Comparison of ENCODE assay signal across 9 mouse cellular contexts in genomic region chr19:36897778-36898177, GRCm38 (mm10). TPM values are rescaled to one million over a fixed set of nuclear protein-coding genes. Genes with fewer than 3 reads are reported as not detected.
DNase-seq lines count a peak whose midpoint lies in the region; ATAC-seq and TF ChIP-seq lines count a peak whose summit lies in the region.
"Had no signal": no experiment of that assay in that cellular context is flagged by ENCODE, and none has a peak within 500 bp of the region (broad histone marks: within the 10 kb centered on the region; RNA-seq: fewer than 3 reads in every experiment).

No protein-coding gene starts in this region.

- H3K36me3 ChIP-seq in intestine, postnatal 0 days (ENCODE audit: control insufficient read depth, insufficient read depth) = peaks cover 13% of the 10 kb centered on the region
- H3K36me3 ChIP-seq in intestine, embryonic 16.5 days (ENCODE audit: control insufficient read depth, insufficient read depth, low read length) = peaks cover 7% of the 10 kb centered on the region; the same call in 1 of the 2 replicates
- H3K36me3 ChIP-seq in forebrain, embryonic 14.5 days (ENCODE audit: control insufficient read depth, insufficient read depth, low read length) = peaks cover 18% of the 10 kb centered on the region
- H3K36me3 ChIP-seq in midbrain, embryonic 14.5 days (ENCODE audit: control insufficient read depth, insufficient read depth, low read length) = peaks cover 19% of the 10 kb centered on the region

- no peak overlapping the region for H3K9ac ChIP-seq in intestine, postnatal 0 days (ENCODE audit: low read depth, low read length)
- no peak overlapping the region for H3K9ac ChIP-seq in intestine, embryonic 16.5 days (ENCODE audit: low read depth, low read length)
- no peak overlapping the region for H3K9ac ChIP-seq in forebrain, embryonic 14.5 days (ENCODE audit: low read length)
- H3K9ac ChIP-seq in midbrain, embryonic 14.5 days (replicated peaks; ENCODE audit: low read length) = no peak overlapping the region
- H3K9ac ChIP-seq: embryonic facial prominence, embryonic 12.5 days had no signal

- 53% methylated on average over 9 of the region's 9 CpGs for WGBS in intestine, postnatal 0 days
- 52% methylated on average over 9 of the region's 9 CpGs for WGBS in intestine, embryonic 16.5 days
- 43% methylated on average over 9 of the region's 9 CpGs for WGBS in forebrain, embryonic 14.5 days
- 44% methylated on average over 9 of the region's 9 CpGs for WGBS in midbrain, embryonic 14.5 days

- no peak for ATAC-seq in intestine, postnatal 0 days
- ATAC-seq in intestine, embryonic 16.5 days = no peak
- ATAC-seq in forebrain, embryonic 14.5 days = no peak
- no peak for ATAC-seq in midbrain, embryonic 14.5 days (ENCODE audit: low FRiP score, low TSS enrichment)

- H3K4me2 ChIP-seq in intestine, postnatal 0 days (replicated peaks; ENCODE audit: low read depth) = no peak overlapping the region
- H3K4me2 ChIP-seq in intestine, embryonic 16.5 days (ENCODE audit: low read depth, low read length) = no peak overlapping the region
- no peak overlapping the region for H3K4me2 ChIP-seq in forebrain, embryonic 14.5 days (ENCODE audit: low read length)
- no peak overlapping the region for H3K4me2 ChIP-seq in midbrain, embryonic 14.5 days (ENCODE audit: low read length)
- H3K4me2 ChIP-seq: embryonic facial prominence, embryonic 12.5 days had no signal

- H3K4me1 ChIP-seq in intestine, postnatal 0 days (replicated peaks; ENCODE audit: control insufficient read depth, insufficient read depth, low read length) = no peaks in the 10 kb centered on the region
- H3K4me1 ChIP-seq in intestine, embryonic 16.5 days (ENCODE audit: control insufficient read depth, insufficient read depth, low read length) = no peaks in the 10 kb centered on the region
- H3K4me1 ChIP-seq in forebrain, embryonic 14.5 days (ENCODE audit: control insufficient read depth, insufficient read depth, low read length) = peaks cover 8% of the 10 kb centered on the region
- peaks cover 13% of the 10 kb centered on the region for H3K4me1 ChIP-seq in midbrain, embryonic 14.5 days (ENCODE audit: control insufficient read depth, insufficient read depth, low read length)
- H3K4me1 ChIP-seq: embryonic facial prominence, embryonic 12.5 days had no signal

- H3K4me3 ChIP-seq in intestine, postnatal 0 days (ENCODE audit: low read depth, low read length) = no peak overlapping the region
- H3K4me3 ChIP-seq in intestine, embryonic 16.5 days (ENCODE audit: low read length) = no peak overlapping the region
- H3K4me3 ChIP-seq in forebrain, embryonic 14.5 days (ENCODE audit: low read depth, low read length) = no peak overlapping the region
- H3K4me3 ChIP-seq in midbrain, embryonic 14.5 days (replicated peaks; ENCODE audit: low read depth, low read length) = no peak overlapping the region
- H3K4me3 ChIP-seq: embryonic facial prominence, embryonic 12.5 days had no signal

- peak; percentile 34 for DNase-seq in CD4-positive helper T cell, adult 2 months (ENCODE audit: low read depth, low spot score)
- DNase-seq in NIH3T3 (ENCODE audit: low read depth) (peak; percentile 45), MN1 (ENCODE audit: low spot score) (no peak)
- DNase-seq in forebrain, embryonic 14.5 days (ENCODE audit: low spot score) = peak; percentile 64
- DNase-seq in midbrain, embryonic 14.5 days = peak; percentile 68
- no peak for DNase-seq in Muller cell, postnatal 12 days (ENCODE audit: inconsistent ontology term)

- no peaks in the 10 kb centered on the region for H3K9me3 ChIP-seq in intestine, postnatal 0 days (ENCODE audit: control insufficient read depth)
- H3K9me3 ChIP-seq in intestine, embryonic 16.5 days (ENCODE audit: control insufficient read depth, low read length) = no peaks in the 10 kb centered on the region
- no peaks in the 10 kb centered on the region for H3K9me3 ChIP-seq in forebrain, embryonic 14.5 days (replicated peaks; ENCODE audit: control insufficient read depth, low read length)
- H3K9me3 ChIP-seq in midbrain, embryonic 14.5 days (ENCODE audit: control insufficient read depth, low read length) = no peaks in the 10 kb centered on the region
- H3K9me3 ChIP-seq: embryonic facial prominence, embryonic 12.5 days had no signal

- no peak overlapping the region for H3K27ac ChIP-seq in intestine, postnatal 0 days (ENCODE audit: low read depth, low read length)
- H3K27ac ChIP-seq in intestine, embryonic 16.5 days (ENCODE audit: low read length) = no peak overlapping the region
- no peak overlapping the region for H3K27ac ChIP-seq in forebrain, embryonic 14.5 days (ENCODE audit: low read depth, low read length)
- H3K27ac ChIP-seq in midbrain, embryonic 14.5 days (replicated peaks; ENCODE audit: low read depth, low read length) = 0 out of 2 replicates have a peak overlapping the region, but pooled peaks have one; percentile 20

- TF ChIP-seq CTCF in intestine, postnatal 0 days (IDR thresholded peaks at IDR 0.05; ENCODE audit: low read depth) = peak; percentile 74

- no peaks in the 10 kb centered on the region for H3K27me3 ChIP-seq in intestine, postnatal 0 days (replicated peaks; ENCODE audit: control insufficient read depth, insufficient read depth, low read length)
- no peaks in the 10 kb centered on the region for H3K27me3 ChIP-seq in intestine, embryonic 16.5 days (replicated peaks; ENCODE audit: control insufficient read depth, insufficient read depth, low read length)
- no peaks in the 10 kb centered on the region for H3K27me3 ChIP-seq in forebrain, embryonic 14.5 days (replicated peaks; ENCODE audit: control insufficient read depth, insufficient read depth, low read length)
- no peaks in the 10 kb centered on the region for H3K27me3 ChIP-seq in midbrain, embryonic 14.5 days (ENCODE audit: control insufficient read depth, insufficient read depth, low read length)
- H3K27me3 ChIP-seq: embryonic facial prominence, embryonic 12.5 days had no signal

RNA-seq across cellular contexts. Expression of gene Fgfbp3, which starts 21.6 kb away (rescaled TPM):
- polyA plus RNA-seq in intestine, postnatal 0 days (2015; fragmentation: Nextera tagmentation; extraction: Ambion mirVana) = 2.7 and 2.9 TPM in 2 replicates
- 3.1 and 3.5 TPM in 2 replicates for polyA plus RNA-seq in intestine, embryonic 16.5 days (2015; fragmentation: Nextera tagmentation; extraction: Ambion mirVana)
- 21.4 and 22.0 TPM in 2 replicates for polyA plus RNA-seq in forebrain, embryonic 14.5 days (2014; fragmentation: Nextera tagmentation; extraction: Ambion mirVana)
- polyA plus RNA-seq in midbrain, embryonic 14.5 days (2014; fragmentation: Nextera tagmentation; extraction: Ambion mirVana) = 50.6 and 66.6 TPM in 2 replicates

RNA-seq across cellular contexts. Expression of gene Btaf1, which starts 28.1 kb away (rescaled TPM):
- polyA plus RNA-seq in intestine, postnatal 0 days (2015; fragmentation: Nextera tagmentation; extraction: Ambion mirVana) = 3.0 and 3.4 TPM in 2 replicates
- 5.8 and 6.3 TPM in 2 replicates for polyA plus RNA-seq in intestine, embryonic 16.5 days (2015; fragmentation: Nextera tagmentation; extraction: Ambion mirVana)
- polyA plus RNA-seq in forebrain, embryonic 14.5 days (2014; fragmentation: Nextera tagmentation; extraction: Ambion mirVana) = 11.4 and 13.4 TPM in 2 replicates
- polyA plus RNA-seq in midbrain, embryonic 14.5 days (2014; fragmentation: Nextera tagmentation; extraction: Ambion mirVana) = 11.4 and 15.4 TPM in 2 replicates

Comparison
In these comparisons a context has a peak if more than half of its experiments do, and no peak if none do; other contexts are left out.
1. DNase-seq: peak in CD4-positive helper T cell, adult 2 months (single experiment), NIH3T3 (single experiment), forebrain, embryonic 14.5 days (single experiment) and midbrain, embryonic 14.5 days (single experiment); none in MN1 (single experiment) and Muller cell, postnatal 12 days (single experiment).